Mouse (Mus musculus) heart, postnatal 10 days (tissue): ENCODE results near the gene Olfr328. TPM values are rescaled to one million over a fixed set of nuclear protein-coding genes. Genes with fewer than 3 reads are reported as not detected.
"Not testable (repeated sequence)": the region's sequence is repeated elsewhere in the genome, so short reads cannot be mapped to it uniquely, and the experiment has no call there.

Experiments
- DNase-seq, 2 experiments: peaks; one replicate each; pipeline ENCODE4 v3.0.0; 2021
- intact Hi-C: fragments of 180-260 bp; cut with DNase I; formaldehyde crosslinking; loops from one replicate; pipeline ENCODE4 v1.15.1; 2025
- total RNA-seq, 2 experiments: library from RNA; stranded (reverse); gene quantifications; 2 replicates each; pipeline ENCODE4 v1.2.3; 2021

The Olfr328 gene
- total RNA-seq = under 1 TPM in 1 of 2 experiments, not detected in 1; 0.07 TPM

GRCm38 (mm10) chr11:58555536-58555935 is at the start of gene Olfr328:
Olfr328 (minus strand) TSS chr11:58555636.
- DNase-seq = no peak
- intact Hi-C loops = no loop called here

GRCm38 (mm10) chr11:58605228-58605627 is 49.8 kb upstream of the Olfr328 start:
- DNase-seq = no peak

GRCm38 (mm10) chr11:58604688-58605087 is 49.3 kb upstream of the Olfr328 start:
- intact Hi-C loops = no loop called here

More at GRCm38 (mm10) chr11:58605228-58605627, 49.8 kb upstream of the Olfr328 start:
- intact Hi-C loops = no loop called here

GRCm38 (mm10) chr11:58602800-58603560 is 47.5 kb upstream of the Olfr328 start:
- DNase-seq = no peak
- intact Hi-C loops = no loop called here

More at GRCm38 (mm10) chr11:58604688-58605087, 49.3 kb upstream of the Olfr328 start:
- no peak for DNase-seq

GRCm38 (mm10) chr11:58602062-58602461 is 46.6 kb upstream of the Olfr328 start:
- intact Hi-C loops = no loop called here
- no peak for DNase-seq

- intact Hi-C loops = no loop called here
- no peak for DNase-seq
Observed at GRCm38 (mm10) chr11:58597837-58598236, 42.4 kb upstream of the Olfr328 start.

GRCm38 (mm10) chr11:58594814-58595213 is 39.4 kb upstream of the Olfr328 start, which contains the start of gene Olfr324:
Olfr324 (plus strand) TSS chr11:58595114.
- no peak for DNase-seq
- intact Hi-C loops = no loop called here

- intact Hi-C loops = loop anchor here (2.0 to 5.0 kb wide), 3 partner anchors 186 to 351 kb away; no protein-coding TSS in a partner anchor
- DNase-seq = no peak
Observed at GRCm38 (mm10) chr11:58588620-58589250, 33.3 kb upstream of the Olfr328 start.

GRCm38 (mm10) chr11:58587898-58588348 is 32.5 kb upstream of the Olfr328 start:
- DNase-seq = peak; percentile 35 to 71
- intact Hi-C loops = loop anchor here (2.0 to 5.0 kb wide), 3 partner anchors 185 to 351 kb away; no protein-coding TSS in a partner anchor

GRCm38 (mm10) chr11:58578636-58579035 is 23.2 kb upstream of the Olfr328 start:
- intact Hi-C loops = no loop called here
- DNase-seq = no peak

- intact Hi-C loops = no loop called here
- no peak for DNase-seq
Observed at GRCm38 (mm10) chr11:58577430-58577829, 22.0 kb upstream of the Olfr328 start, which contains the start of gene Olfr325. Olfr325 (plus strand) TSS chr11:58577730.

- peak; percentile 27 to 49 for DNase-seq
Observed at GRCm38 (mm10) chr11:58570405-58570804, 15.0 kb upstream of the Olfr328 start, which contains the start of gene Olfr224. Olfr224 (minus strand) TSS chr11:58570553.

GRCm38 (mm10) chr11:58546322-58546721 is 9.1 kb downstream of the Olfr328 start, which contains the start of gene Olfr329-ps:
Olfr329-ps (minus strand) TSS chr11:58546422.
- DNase-seq = peak; percentile 6 to 22
- intact Hi-C loops = no loop called here

More at GRCm38 (mm10) chr11:58570405-58570804, 15.0 kb upstream of the Olfr328 start, which contains the start of gene Olfr224:
- intact Hi-C loops = no loop called here

- intact Hi-C loops, DNase-seq: not testable (repeated sequence)
Observed at GRCm38 (mm10) chr11:58534736-58535135, 20.7 kb downstream of the Olfr328 start, which contains the start of gene Olfr330. Olfr330 (minus strand) TSS chr11:58534836.

- intact Hi-C loops = not testable (repeated sequence)
- peak; percentile 4 to 8 for DNase-seq
Observed at GRCm38 (mm10) chr11:58519756-58520155, 35.7 kb downstream of the Olfr328 start.

GRCm38 (mm10) chr11:58518916-58519315 is 36.5 kb downstream of the Olfr328 start:
- peak; percentile 39 to 59 for DNase-seq
- intact Hi-C loops = not testable (repeated sequence)

- DNase-seq, intact Hi-C loops: not testable (repeated sequence)
Observed at GRCm38 (mm10) chr11:58509058-58509457, 46.4 kb downstream of the Olfr328 start.

GRCm38 (mm10) chr11:58502472-58502871 is 53.0 kb downstream of the Olfr328 start, which contains the start of gene Olfr331:
Olfr331 (minus strand) TSS chr11:58502572.
- DNase-seq, intact Hi-C loops: not testable (repeated sequence)
